Mouse (Mus musculus) T-cell, adult 2 months (primary cell): ENCODE data around the gene Vmn2r100.

Experiments
- DNase-seq: peaks from one replicate; pipeline ENCODE4 v3.0.0; 2022; ENCODE audit warnings: low spot score

The Vmn2r100 gene

GRCm38 (mm10) chr17:19504432-19504831, at the start of gene Vmn2r100:
Gene Vmn2r100, plus strand, starts transcription at chr17:19504732.
- no peak for DNase-seq

- no peak for DNase-seq
Measured at GRCm38 (mm10) chr17:19482866-19483265, 21.7 kb upstream of the Vmn2r100 start.

GRCm38 (mm10) chr17:19576927-19577326, 72.4 kb downstream of the Vmn2r100 start, which contains the start of gene Vmn2r101:
Gene Vmn2r101, plus strand, starts transcription at chr17:19577227.
- DNase-seq = no peak
